Mouse (Mus musculus) olfactory bulb, adult 2 months (tissue): ENCODE data around the gene Brk1.

Experiments
- CTCF ChIP-seq: fragments of 200-500 bp; IDR thresholded peaks from 2 replicates; pipeline ENCODE4 v1.5.1; 2012; ENCODE audit warnings: low read depth, mild to moderate bottlenecking, low read length, moderate library complexity; ENCODE audit not compliant: insufficient read depth
- POLR2A ChIP-seq: fragments of 200-500 bp; IDR thresholded peaks from 2 replicates; pipeline ENCODE4 v1.6.1; 2012; ENCODE audit warnings: mild to moderate bottlenecking, low read depth, low read length, moderate library complexity; ENCODE audit not compliant: insufficient read depth

- TF ChIP-seq CTCF (no peak), POLR2A (no peak)
Measured at GRCm38 (mm10) chr6:113630322-113630721, 25.8 kb downstream of the Brk1 start.
